Mouse (Mus musculus): ENCODE results near the gene Chchd3. TPM values are rescaled to one million over a fixed set of nuclear protein-coding genes. Genes with fewer than 3 reads are reported as not detected.

The Chchd3 gene
- polyA plus RNA-seq, 1 experiment from 2014 or later, result 78.8 TPM

DNA sequence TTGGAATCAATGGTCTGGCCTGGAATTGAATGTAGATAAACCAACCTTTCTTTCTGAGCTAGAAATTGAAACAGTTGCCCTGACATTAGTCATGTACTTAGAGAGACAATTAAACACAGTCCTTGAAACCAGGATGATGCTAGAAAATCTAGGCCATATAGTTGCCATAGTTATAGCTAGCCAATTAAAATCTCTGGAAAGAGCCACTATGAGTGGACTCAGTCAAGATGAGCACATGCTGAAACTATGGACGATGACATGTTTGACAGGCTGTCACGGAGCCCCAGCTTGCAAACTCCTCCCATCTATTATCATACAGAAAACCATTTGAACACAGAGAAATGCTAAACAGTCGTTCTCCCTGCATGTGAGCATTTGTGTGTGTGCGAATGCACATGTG is 6.4 kb upstream of the Chchd3 start:
- H3K9me3 ChIP-seq (ENCODE audit: low read length), result no peaks in the 10 kb centered on the region
- H3K4me3 ChIP-seq (ENCODE audit: low read depth, low read length), result no peak overlapping the region
- H3K4me1 ChIP-seq (ENCODE audit: insufficient read depth), result no peaks in the 10 kb centered on the region
- H3K9ac ChIP-seq (replicated peaks), result no peak overlapping the region
- DNase-seq (no peak), ATAC-seq (no peak)
- no peak overlapping the region for H3K4me2 ChIP-seq (ENCODE audit: low read depth, low read length)
- no peaks in the 10 kb centered on the region for H3K27me3 ChIP-seq (ENCODE audit: insufficient read depth, low read length)
- WGBS (ENCODE audit: insufficient replicate concordance), result 65% methylated on average over 4 of the region's 4 CpGs
- TF ChIP-seq EP300 (IDR thresholded peaks at IDR 0.05; ENCODE audit: low read depth), result no peak
- no peak for TF ChIP-seq CTCF (IDR thresholded peaks at IDR 0.05; ENCODE audit: low read depth)
- no peak overlapping the region for H3K27ac ChIP-seq (ENCODE audit: low read depth)
- H3K36me3 ChIP-seq (replicated peaks; ENCODE audit: insufficient read depth, low read length), result no peaks in the 10 kb centered on the region

GRCm38 (mm10) chr6:33059276-33059675 is 784 bp downstream of the Chchd3 start:
- Histone ChIP-seq H3K9me3 (ENCODE audit: low read length) (no peaks in the 10 kb centered on the region), H3K9ac (replicated peaks) (peak overlapping the region; percentile 80), H3K4me2 (ENCODE audit: low read depth, low read length) (peak overlapping the region; percentile 81), H3K27me3 (ENCODE audit: insufficient read depth, low read length) (no peaks in the 10 kb centered on the region), H3K4me1 (ENCODE audit: insufficient read depth) (peaks cover 13% of the 10 kb centered on the region), H3K27ac (ENCODE audit: low read depth) (peak overlapping the region; percentile 87), H3K36me3 (replicated peaks; ENCODE audit: insufficient read depth, low read length) (no peaks in the 10 kb centered on the region), H3K4me3 (ENCODE audit: low read depth, low read length) (peak overlapping the region; percentile 90)
- 15% methylated on average over 7 of the region's 7 CpGs for WGBS (ENCODE audit: insufficient replicate concordance)
- no peak for TF ChIP-seq EP300 (IDR thresholded peaks at IDR 0.05; ENCODE audit: low read depth)
- TF ChIP-seq CTCF (IDR thresholded peaks at IDR 0.05; ENCODE audit: low read depth), result no peak
- ATAC-seq (peak; percentile 10; the same call in 1 of the 2 replicates), DNase-seq (peak; percentile 29)

DNA sequence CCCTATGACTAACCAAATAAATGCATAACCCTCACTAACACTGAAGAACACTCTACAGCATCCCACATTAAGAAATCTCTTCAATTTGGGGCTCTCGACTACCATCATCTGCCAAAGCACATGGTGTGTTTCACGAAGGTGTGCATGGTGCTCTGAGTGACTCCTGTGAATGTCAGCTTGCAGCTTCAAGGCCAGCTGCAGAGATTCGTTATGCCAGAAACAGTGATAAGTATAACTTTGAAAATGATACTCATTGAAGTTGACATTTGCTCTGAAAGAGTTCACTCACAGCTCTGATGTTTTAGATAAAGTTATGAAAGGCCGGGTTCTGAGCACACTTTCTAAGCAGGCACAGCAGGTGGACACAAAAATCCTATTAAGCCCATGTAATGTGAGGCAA is 3.7 kb downstream of the Chchd3 start:
- 0 out of 2 replicates have a peak, but pooled peaks cover 2% of the 10 kb centered on the region for H3K36me3 ChIP-seq (replicated peaks; ENCODE audit: insufficient read depth, low read length)
- no peak overlapping the region for H3K27ac ChIP-seq (ENCODE audit: low read depth)
- DNase-seq (no peak), ATAC-seq (no peak)
- no peaks in the 10 kb centered on the region for H3K9me3 ChIP-seq (ENCODE audit: low read length)
- no peaks in the 10 kb centered on the region for H3K27me3 ChIP-seq (ENCODE audit: insufficient read depth, low read length)
- TF ChIP-seq EP300 (IDR thresholded peaks at IDR 0.05; ENCODE audit: low read depth), result no peak
- H3K9ac ChIP-seq (replicated peaks), result no peak overlapping the region
- H3K4me3 ChIP-seq (ENCODE audit: low read depth, low read length), result no peak overlapping the region
- 62% methylated on average over 4 of the region's 4 CpGs for WGBS (ENCODE audit: insufficient replicate concordance)
- H3K4me2 ChIP-seq (ENCODE audit: low read depth, low read length), result no peak overlapping the region
- peaks cover 13% of the 10 kb centered on the region for H3K4me1 ChIP-seq (ENCODE audit: insufficient read depth)

DNA sequence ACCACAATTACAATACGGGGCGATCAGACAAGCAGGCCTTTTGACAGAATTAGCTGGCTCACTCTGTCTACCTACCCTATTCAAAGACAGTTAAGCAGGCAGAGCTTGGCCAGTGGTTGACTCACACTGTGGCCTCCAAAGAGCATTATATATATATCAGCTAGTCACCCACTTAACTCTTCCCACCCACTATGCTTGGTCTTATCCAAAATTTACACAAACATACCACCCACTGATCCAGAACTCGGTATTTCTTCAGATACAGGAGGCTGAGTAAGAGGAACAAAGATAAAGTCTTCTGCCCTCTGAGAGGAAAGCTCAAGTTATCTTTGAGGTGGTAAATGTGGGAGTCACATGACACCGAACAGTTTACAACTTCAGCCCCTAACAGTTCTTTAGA is 4.4 kb downstream of the Chchd3 start:
- TF ChIP-seq EP300 (IDR thresholded peaks at IDR 0.05; ENCODE audit: low read depth) (peak; percentile 49; the same call in 1 of the 2 replicates), CTCF (IDR thresholded peaks at IDR 0.05; ENCODE audit: low read depth) (no peak)
- no peaks in the 10 kb centered on the region for H3K27me3 ChIP-seq (ENCODE audit: insufficient read depth, low read length)
- no peak overlapping the region for H3K27ac ChIP-seq (ENCODE audit: low read depth)
- H3K4me1 ChIP-seq (ENCODE audit: insufficient read depth), result peaks cover 13% of the 10 kb centered on the region
- DNase-seq (no peak), ATAC-seq (no peak)
- no peak overlapping the region for H3K9ac ChIP-seq (replicated peaks)
- no peak overlapping the region for H3K4me3 ChIP-seq (ENCODE audit: low read depth, low read length)
- no peaks in the 10 kb centered on the region for H3K9me3 ChIP-seq (ENCODE audit: low read length)
- 52% methylated on average over 4 of the region's 4 CpGs for WGBS (ENCODE audit: insufficient replicate concordance)
- H3K36me3 ChIP-seq (replicated peaks; ENCODE audit: insufficient read depth, low read length), result 0 out of 2 replicates have a peak, but pooled peaks cover 2% of the 10 kb centered on the region
- peak overlapping the region; percentile 11; the same call in 1 of the 2 replicates for H3K4me2 ChIP-seq (ENCODE audit: low read depth, low read length)

DNA sequence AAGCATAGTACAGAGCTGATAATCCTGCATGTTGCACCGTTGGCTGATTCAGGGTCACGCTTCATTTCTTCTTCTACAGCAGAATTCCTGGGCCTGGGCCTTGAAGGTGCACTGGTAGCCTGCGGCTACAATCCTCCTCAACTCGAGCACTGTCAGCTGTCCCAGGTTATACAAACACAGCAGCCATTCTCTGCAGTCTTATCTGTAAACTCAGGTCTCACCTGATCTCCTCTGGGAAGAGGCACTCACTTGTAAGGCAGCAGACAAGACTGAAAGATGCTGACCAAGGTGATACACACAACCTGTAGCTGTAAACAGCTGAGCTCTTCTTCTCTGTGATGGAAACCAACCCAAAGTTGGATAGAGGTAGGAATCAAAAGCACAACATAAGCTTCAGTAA is 5.1 kb downstream of the Chchd3 start:
- H3K27ac ChIP-seq (ENCODE audit: low read depth), result no peak overlapping the region
- H3K4me3 ChIP-seq (ENCODE audit: low read depth, low read length), result no peak overlapping the region
- H3K36me3 ChIP-seq (replicated peaks; ENCODE audit: insufficient read depth, low read length), result 0 out of 2 replicates have a peak, but pooled peaks cover 2% of the 10 kb centered on the region
- no peaks in the 10 kb centered on the region for H3K9me3 ChIP-seq (ENCODE audit: low read length)
- H3K9ac ChIP-seq (replicated peaks), result no peak overlapping the region
- no peak for TF ChIP-seq CTCF (IDR thresholded peaks at IDR 0.05; ENCODE audit: low read depth)
- no peak for TF ChIP-seq EP300 (IDR thresholded peaks at IDR 0.05; ENCODE audit: low read depth)
- H3K4me2 ChIP-seq (ENCODE audit: low read depth, low read length), result 0 out of 2 replicates have a peak overlapping the region, but pooled peaks have one; percentile 11
- H3K4me1 ChIP-seq (ENCODE audit: insufficient read depth), result peaks cover 13% of the 10 kb centered on the region
- 72% methylated on average over 4 of the region's 4 CpGs for WGBS (ENCODE audit: insufficient replicate concordance)
- ATAC-seq (no peak), DNase-seq (no peak)
- no peaks in the 10 kb centered on the region for H3K27me3 ChIP-seq (ENCODE audit: insufficient read depth, low read length)

DNA sequence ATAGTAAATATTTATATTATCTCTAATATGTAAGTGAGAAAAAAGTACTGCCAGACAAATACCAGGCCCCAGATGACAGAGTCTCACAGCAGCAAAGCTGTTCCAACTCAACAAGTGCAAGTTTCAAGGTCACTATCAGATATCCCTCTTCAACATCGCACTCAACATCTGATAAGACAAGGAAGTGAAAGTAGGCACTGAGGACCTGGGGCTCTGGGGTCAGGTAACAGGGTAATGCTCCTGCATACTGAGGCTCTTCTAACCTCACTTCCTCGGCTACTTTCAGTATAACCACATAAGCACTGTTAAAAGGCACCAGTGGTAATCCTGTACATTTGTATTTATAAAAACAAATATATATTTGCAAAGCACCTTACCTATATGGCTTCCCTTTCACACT is 8.4 kb downstream of the Chchd3 start:
- DNase-seq, result no peak
- 32% methylated on average over 2 of the region's 2 CpGs for WGBS (ENCODE audit: insufficient replicate concordance)
- peaks cover 15% of the 10 kb centered on the region for H3K36me3 ChIP-seq (replicated peaks; ENCODE audit: insufficient read depth, low read length)

More for the DNA sequence above, 8.4 kb downstream of the Chchd3 start:
- Histone ChIP-seq H3K4me1 (ENCODE audit: insufficient read depth) (peaks cover 9% of the 10 kb centered on the region; the same call in 1 of the 2 replicates), H3K27ac (ENCODE audit: low read depth) (no peak overlapping the region), H3K4me3 (ENCODE audit: low read depth, low read length) (no peak overlapping the region), H3K27me3 (ENCODE audit: insufficient read depth, low read length) (no peaks in the 10 kb centered on the region), H3K9me3 (ENCODE audit: low read length) (no peaks in the 10 kb centered on the region), H3K4me2 (ENCODE audit: low read depth, low read length) (no peak overlapping the region), H3K9ac (replicated peaks) (no peak overlapping the region)
- TF ChIP-seq CTCF (IDR thresholded peaks at IDR 0.05; ENCODE audit: low read depth) (no peak), EP300 (IDR thresholded peaks at IDR 0.05; ENCODE audit: low read depth) (no peak)
- ATAC-seq, result no peak
